Mouse (Mus musculus): ENCODE measurements around the gene Ttc8. TPM values are rescaled to one million over a fixed set of nuclear protein-coding genes. Genes with fewer than 3 reads are reported as not detected.

Ttc8 gene
- polyA plus RNA-seq, 2 experiments = 1.8 TPM

GRCm38 (mm10) chr12:98884515-98884914 lies 35.9 kb upstream of the Ttc8 start:
- H3K4me1 ChIP-seq (replicated peaks; ENCODE audit: control insufficient read depth in 2 of 2, insufficient read depth in 2 of 2, low read length in 1 of 2) = no peaks in the 10 kb centered on the region
- H3K4me2 ChIP-seq (ENCODE audit: low read depth) = no peak overlapping the region
- 0% methylated on average over 1 of the region's 1 CpGs for WGBS (ENCODE audit: insufficient replicate concordance)
- no peak overlapping the region for H3K27ac ChIP-seq
- DNase-seq (ENCODE audit: low read depth in 3 of 3, low spot score in 3 of 3) (peak in 1 of 3 experiments; percentile 9), ATAC-seq (ENCODE audit: insufficient read depth) (no peak)
- H3K4me3 ChIP-seq (ENCODE audit: insufficient read depth in 1 of 2, low read depth in 2 of 2, low read length in 2 of 2) = no peak overlapping the region
- peak; percentile 23; the same call in 1 of the 2 replicates for TF ChIP-seq CTCF (IDR thresholded peaks at IDR 0.05; ENCODE audit: low read depth)
- no peak for TF ChIP-seq EP300 (IDR thresholded peaks at IDR 0.05; ENCODE audit: low read depth)
- H3K9ac ChIP-seq (replicated peaks) = no peak overlapping the region
- no peaks in the 10 kb centered on the region for H3K27me3 ChIP-seq (ENCODE audit: control insufficient read depth, insufficient read depth, low read length)
- no peaks in the 10 kb centered on the region for H3K9me3 ChIP-seq (ENCODE audit: control insufficient read depth, low read length)
- no peaks in the 10 kb centered on the region for H3K36me3 ChIP-seq (replicated peaks; ENCODE audit: control insufficient read depth, insufficient read depth, low read depth)

DNA sequence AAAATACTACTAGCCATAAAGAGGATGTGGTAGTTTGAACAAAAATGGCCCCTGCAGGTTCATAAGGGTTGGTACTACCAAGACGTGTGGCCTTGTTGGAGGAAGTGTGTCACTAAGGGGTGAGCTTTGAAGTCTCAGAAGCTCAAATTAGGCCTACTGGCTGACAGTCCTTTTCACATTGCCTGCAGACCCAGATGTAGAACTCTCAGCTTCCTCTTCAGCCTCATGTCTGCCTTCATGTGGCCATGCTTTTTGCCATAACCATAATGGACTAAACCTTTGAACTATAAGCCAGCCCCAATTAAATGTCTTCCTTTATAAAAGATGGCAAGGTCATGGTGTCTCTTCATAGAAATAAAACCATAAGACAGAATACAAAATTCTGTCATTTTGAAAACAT lies 23.6 kb upstream of the Ttc8 start:
- 46% methylated on average over 1 of the region's 1 CpGs for WGBS (ENCODE audit: insufficient replicate concordance)
- H3K4me3 ChIP-seq (ENCODE audit: insufficient read depth in 1 of 2, low read depth in 2 of 2, low read length in 2 of 2) = no peak overlapping the region
- no peaks in the 10 kb centered on the region for H3K9me3 ChIP-seq (ENCODE audit: control insufficient read depth, low read length)
- TF ChIP-seq EP300 (IDR thresholded peaks at IDR 0.05; ENCODE audit: low read depth) (no peak), CTCF (IDR thresholded peaks at IDR 0.05; ENCODE audit: low read depth) (no peak)
- no peaks in the 10 kb centered on the region for H3K4me1 ChIP-seq (replicated peaks; ENCODE audit: control insufficient read depth in 2 of 2, insufficient read depth in 2 of 2, low read length in 1 of 2)
- no peak overlapping the region for H3K4me2 ChIP-seq (ENCODE audit: low read depth)
- no peak for DNase-seq (ENCODE audit: low read depth in 3 of 3, low spot score in 3 of 3)
- no peak overlapping the region for H3K27ac ChIP-seq
- peaks cover 22% of the 10 kb centered on the region for H3K27me3 ChIP-seq (ENCODE audit: control insufficient read depth, insufficient read depth, low read length)
- no peak for ATAC-seq (ENCODE audit: insufficient read depth)
- no peak overlapping the region for H3K9ac ChIP-seq (replicated peaks)
- H3K36me3 ChIP-seq (replicated peaks; ENCODE audit: control insufficient read depth, insufficient read depth, low read depth) = no peaks in the 10 kb centered on the region

- no peak for DNase-seq (ENCODE audit: low read depth in 3 of 3, low spot score in 3 of 3)
- no peaks in the 10 kb centered on the region for H3K9me3 ChIP-seq (ENCODE audit: control insufficient read depth, low read length)
- H3K27me3 ChIP-seq (ENCODE audit: control insufficient read depth, insufficient read depth, low read length) = peaks cover 22% of the 10 kb centered on the region
- H3K4me1 ChIP-seq (replicated peaks; ENCODE audit: control insufficient read depth in 2 of 2, insufficient read depth in 2 of 2, low read length in 1 of 2) = no peaks in the 10 kb centered on the region
- H3K4me3 ChIP-seq (ENCODE audit: insufficient read depth in 1 of 2, low read depth in 2 of 2, low read length in 2 of 2) = no peak overlapping the region
- no peak overlapping the region for H3K9ac ChIP-seq (replicated peaks)
- H3K27ac ChIP-seq = no peak overlapping the region
- H3K36me3 ChIP-seq (replicated peaks; ENCODE audit: control insufficient read depth, insufficient read depth, low read depth) = no peaks in the 10 kb centered on the region
- ATAC-seq (ENCODE audit: insufficient read depth) = no peak
- TF ChIP-seq EP300 (IDR thresholded peaks at IDR 0.05; ENCODE audit: low read depth) (no peak), CTCF (IDR thresholded peaks at IDR 0.05; ENCODE audit: low read depth) (no peak)
- H3K4me2 ChIP-seq (ENCODE audit: low read depth) = no peak overlapping the region
- 68% methylated on average over 6 of the region's 6 CpGs for WGBS (ENCODE audit: insufficient replicate concordance)
These were observed 20.7 kb upstream of the Ttc8 start for GRCm38 (mm10) chr12:98899676-98900075.

- Histone ChIP-seq H3K36me3 (replicated peaks; ENCODE audit: control insufficient read depth, insufficient read depth, low read depth) (no peaks in the 10 kb centered on the region), H3K27ac (no peak overlapping the region), H3K9me3 (ENCODE audit: control insufficient read depth, low read length) (no peaks in the 10 kb centered on the region), H3K9ac (replicated peaks) (no peak overlapping the region), H3K4me3 (ENCODE audit: insufficient read depth in 1 of 2, low read depth in 2 of 2, low read length in 2 of 2) (peak overlapping the region; percentile 53 to 71), H3K4me2 (ENCODE audit: low read depth) (peak overlapping the region; percentile 84), H3K4me1 (replicated peaks; ENCODE audit: control insufficient read depth in 2 of 2, insufficient read depth in 2 of 2, low read length in 1 of 2) (no peaks in the 10 kb centered on the region), H3K27me3 (ENCODE audit: control insufficient read depth, insufficient read depth, low read length) (peaks cover 22% of the 10 kb centered on the region)
- TF ChIP-seq EP300 (IDR thresholded peaks at IDR 0.05; ENCODE audit: low read depth) = no peak
- DNase-seq (ENCODE audit: low read depth in 3 of 3, low spot score in 3 of 3) (no peak), ATAC-seq (ENCODE audit: insufficient read depth) (no peak)
- WGBS (ENCODE audit: insufficient replicate concordance) = 3% methylated on average over 31 of the region's 31 CpGs
These were observed 20.0 kb upstream of the Ttc8 start for GRCm38 (mm10) chr12:98900341-98900880.

DNA sequence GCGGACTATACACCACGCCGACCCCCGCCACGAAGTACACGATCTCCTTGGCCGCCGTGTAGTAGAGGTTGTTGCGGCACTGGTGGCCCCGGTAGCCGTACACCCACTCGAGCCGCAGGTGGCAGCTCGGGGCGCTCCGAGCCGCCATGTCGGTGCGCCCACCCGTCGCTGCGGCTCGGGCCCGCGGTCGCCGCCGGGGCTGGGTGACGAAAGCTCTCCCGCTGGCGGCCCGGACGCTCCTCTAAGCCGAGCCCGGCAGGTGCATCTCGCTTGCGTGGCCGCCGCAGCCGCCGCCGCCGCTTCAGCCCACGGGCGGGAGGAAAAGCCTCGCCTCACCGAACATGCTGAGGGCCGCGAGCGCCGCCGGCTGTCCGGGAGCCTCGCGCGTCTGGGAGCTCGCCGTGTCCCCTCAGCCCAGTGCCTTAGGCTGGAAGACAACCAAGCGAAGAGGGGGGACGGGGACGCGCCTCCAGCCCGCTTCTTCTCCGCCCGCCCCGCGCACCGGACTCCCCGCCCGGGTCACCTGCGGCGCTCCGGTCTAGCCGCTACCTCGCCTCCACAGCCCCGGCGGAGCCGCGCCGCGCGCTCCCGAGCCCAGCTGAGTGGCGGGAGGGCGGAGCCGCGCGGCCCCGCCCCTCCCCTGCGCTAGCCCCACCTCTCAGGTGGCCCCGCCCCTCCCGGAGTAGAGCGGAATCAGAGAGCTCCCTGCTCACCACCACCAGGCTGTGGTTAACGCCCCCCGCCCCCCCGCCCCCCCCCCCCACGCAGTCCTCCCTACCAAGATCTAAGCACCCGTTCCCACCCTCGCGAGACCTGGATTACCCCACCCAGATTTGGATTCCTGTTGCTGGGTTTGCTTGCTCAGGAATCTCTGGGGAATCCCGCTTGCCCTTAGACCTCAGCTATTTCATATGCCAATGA lies 19.2 kb upstream of the Ttc8 start, which contains the start of gene Eml5:
Gene Eml5 (minus strand): TSS at position 604 of the 921 bp plus-strand sequence.
- H3K27me3 ChIP-seq (ENCODE audit: control insufficient read depth, insufficient read depth, low read length) = peaks cover 22% of the 10 kb centered on the region
- peak within 1 kb of the TSS; percentile 40 for H3K9ac ChIP-seq (replicated peaks)
- WGBS (ENCODE audit: insufficient replicate concordance) = 1% methylated on average over 75 of the region's 101 CpGs
- no peaks in the 10 kb centered on the region for H3K9me3 ChIP-seq (ENCODE audit: control insufficient read depth, low read length)
- H3K4me1 ChIP-seq (replicated peaks; ENCODE audit: control insufficient read depth in 2 of 2, insufficient read depth in 2 of 2, low read length in 1 of 2) = no peaks in the 10 kb centered on the region
- ATAC-seq (ENCODE audit: insufficient read depth) (peak; percentile 96), DNase-seq (ENCODE audit: low read depth in 3 of 3, low spot score in 3 of 3) (peak; percentile 52 to 57 (median 56))
- H3K36me3 ChIP-seq (replicated peaks; ENCODE audit: control insufficient read depth, insufficient read depth, low read depth) = no peaks in the 10 kb centered on the region
- peak within 1 kb of the TSS; percentile 84 for H3K4me2 ChIP-seq (ENCODE audit: low read depth)
- TF ChIP-seq EP300 (IDR thresholded peaks at IDR 0.05; ENCODE audit: low read depth) (no peak), CTCF (IDR thresholded peaks at IDR 0.05; ENCODE audit: low read depth) (no peak)
- peak within 1 kb of the TSS; percentile 53 to 71 for H3K4me3 ChIP-seq (ENCODE audit: insufficient read depth in 1 of 2, low read depth in 2 of 2, low read length in 2 of 2)
- H3K27ac ChIP-seq = no peak within 1 kb of the TSS
